Mouse (Mus musculus) heart, adult 2 months (tissue): ENCODE data around the gene Tmc5. TPM values are rescaled to one million over a fixed set of nuclear protein-coding genes. Genes with fewer than 3 reads are reported as not detected.

Experiments used
- DNase-seq, 2 experiments: peaks; one replicate each; pipeline ENCODE4 v3.0.0; 2021
- H3K27ac ChIP-seq: fragments of 200-600 bp; 2 replicates; pipeline ENCODE4 v1.8.1; 2022
- H3K27me3 ChIP-seq: fragments of 200-500 bp; 2 replicates; pipeline ENCODE4 v1.6.1; 2012; ENCODE audit warnings: mild to moderate bottlenecking, low read length, inconsistent platforms, mixed read lengths; ENCODE audit not compliant: control insufficient read depth, insufficient read depth
- H3K36me3 ChIP-seq: fragments of 200-500 bp; 2 replicates; pipeline ENCODE4 v1.6.1; 2012; ENCODE audit warnings: low read length, inconsistent platforms; ENCODE audit not compliant: control insufficient read depth, insufficient read depth
- H3K4me1 ChIP-seq: fragments of 200-500 bp; 2 replicates; pipeline ENCODE4 v1.6.1; 2011; ENCODE audit warnings: low read length; ENCODE audit not compliant: control insufficient read depth, insufficient read depth
- H3K4me3 ChIP-seq: fragments of 200-600 bp; 2 replicates; pipeline ENCODE4 v1.8.1; 2022
- H3K79me2 ChIP-seq: fragments of 200-500 bp; replicated peaks from 2 replicates; pipeline ENCODE4 v1.6.1; 2012; ENCODE audit warnings: mild to moderate bottlenecking, inconsistent platforms, low read length, moderate library complexity, mixed read lengths; ENCODE audit not compliant: control insufficient read depth, insufficient read depth
- H3K9ac ChIP-seq: fragments of 200-500 bp; 2 replicates; pipeline ENCODE4 v1.6.1; 2012; ENCODE audit warnings: low read depth, mild to moderate bottlenecking, control low read depth, inconsistent platforms, low read length, mixed read lengths
- CTCF ChIP-seq: fragments of 200-600 bp; IDR thresholded peaks from 2 replicates; pipeline ENCODE4 v1.8.1; 2022; ENCODE audit warnings: antibody characterized with exemption, mild to moderate bottlenecking, moderate library complexity
- EP300 ChIP-seq: fragments of 200-500 bp; IDR thresholded peaks from 2 replicates; pipeline ENCODE4 v1.6.1; 2011; ENCODE audit warnings: low read depth, low read length, control low read depth; ENCODE audit not compliant: insufficient read depth
- POLR2A ChIP-seq: fragments of 200-500 bp; IDR thresholded peaks from 2 replicates; pipeline ENCODE4 v1.6.1; 2011; ENCODE audit warnings: mild to moderate bottlenecking, low read depth, low read length, control low read depth; ENCODE audit not compliant: insufficient read depth
- WGBS: fragments of 180-500 bp; shearing (Covaris S2); methylation state at CpG from one replicate; pipeline ENCODE4 v1.1.7; 2018; 5-methylcytosine and 5-hydroxymethylcytosine counted together
- intact Hi-C: fragments of 180-260 bp; cut with DNase I; formaldehyde crosslinking; loops from one replicate; pipeline ENCODE4 v1.15.1; 2025
- polyA plus RNA-seq: library from polyadenylated mRNA; depleted of rRNA; stranded (reverse); fragments of >200 nt; gene quantifications from 2 replicates; pipeline ENCODE4 v1.2.3, GENCODE M21; 2012
- total RNA-seq, 2 experiments: library from RNA; stranded (reverse); gene quantifications; 2 replicates each; pipeline ENCODE4 v1.2.3; 2021

Tmc5 gene
- total and polyA plus RNA-seq, 3 experiments = 0.10 to 0.72 (median 0.34) TPM

DNA sequence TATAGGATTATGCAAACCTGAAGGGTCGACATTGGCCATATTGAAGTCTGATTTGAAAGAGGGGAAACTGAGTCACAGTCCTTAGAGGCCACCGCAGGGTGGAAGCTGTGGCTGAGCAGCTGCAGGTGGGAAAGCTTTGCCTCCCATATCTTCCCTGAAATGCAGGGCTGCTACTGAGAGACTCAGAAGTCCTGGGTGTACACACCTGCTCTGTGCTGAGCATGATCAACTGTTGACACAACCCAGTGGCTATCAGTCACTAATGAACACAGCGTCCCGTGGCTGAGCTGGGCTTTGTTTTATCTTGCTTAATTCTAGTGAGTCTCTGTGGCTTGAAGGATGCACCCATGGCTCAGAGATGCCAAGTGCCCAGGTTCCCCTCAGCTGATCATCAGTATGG lies 53.0 kb downstream of the Tmc5 start:
- Histone ChIP-seq H3K4me1 (no peaks in the 10 kb centered on the region), H3K4me3 (no peak overlapping the region), H3K36me3 (no peaks in the 10 kb centered on the region), H3K79me2 (no peaks in the 10 kb centered on the region), H3K9ac (no peak overlapping the region), H3K27ac (no peak overlapping the region), H3K27me3 (no peaks in the 10 kb centered on the region; the same call in 1 of the 2 replicates)
- no peak for TF ChIP-seq POLR2A
- no peak for TF ChIP-seq EP300
- no peak for TF ChIP-seq CTCF
- no peak for DNase-seq
- intact Hi-C loops = no loop called here
- 70% methylated on average over 4 of the region's 4 CpGs for WGBS

- intact Hi-C loops = no loop called here
- WGBS = 69% methylated on average over 1 of the region's 1 CpGs
- Histone ChIP-seq H3K4me1 (no peaks in the 10 kb centered on the region), H3K4me3 (no peak overlapping the region), H3K27me3 (no peaks in the 10 kb centered on the region), H3K27ac (no peak overlapping the region), H3K9ac (no peak overlapping the region), H3K36me3 (no peaks in the 10 kb centered on the region), H3K79me2 (no peaks in the 10 kb centered on the region)
- DNase-seq = no peak
- TF ChIP-seq POLR2A (no peak), CTCF (no peak), EP300 (no peak)
Measured at GRCm38 (mm10) chr7:118650891-118651290, 53.8 kb downstream of the Tmc5 start.

- Histone ChIP-seq H3K4me1 (no peaks in the 10 kb centered on the region), H3K36me3 (no peaks in the 10 kb centered on the region), H3K79me2 (no peaks in the 10 kb centered on the region), H3K27ac (no peak overlapping the region), H3K9ac (no peak overlapping the region), H3K27me3 (no peaks in the 10 kb centered on the region), H3K4me3 (no peak overlapping the region)
- intact Hi-C loops = no loop called here
- 74% methylated on average over 6 of the region's 6 CpGs for WGBS
- DNase-seq = no peak
- TF ChIP-seq CTCF (no peak), EP300 (no peak), POLR2A (no peak)
Measured at GRCm38 (mm10) chr7:118652572-118653295, 55.6 kb downstream of the Tmc5 start.

- Histone ChIP-seq H3K4me1 (no peaks in the 10 kb centered on the region), H3K4me3 (no peak overlapping the region), H3K27me3 (no peaks in the 10 kb centered on the region), H3K36me3 (no peaks in the 10 kb centered on the region), H3K79me2 (no peaks in the 10 kb centered on the region), H3K9ac (no peak overlapping the region), H3K27ac (no peak overlapping the region)
- 39% methylated on average over 6 of the region's 6 CpGs for WGBS
- TF ChIP-seq EP300 (no peak), CTCF (no peak), POLR2A (no peak)
- intact Hi-C loops = no loop called here
- DNase-seq = no peak
Measured at GRCm38 (mm10) chr7:118656730-118657129, 59.6 kb downstream of the Tmc5 start.

- WGBS = 81% methylated on average over 2 of the region's 2 CpGs
- DNase-seq = no peak
- Histone ChIP-seq H3K4me3 (no peak overlapping the region), H3K36me3 (no peaks in the 10 kb centered on the region), H3K9ac (no peak overlapping the region), H3K79me2 (no peaks in the 10 kb centered on the region), H3K27ac (no peak overlapping the region), H3K4me1 (no peaks in the 10 kb centered on the region), H3K27me3 (peaks cover 3% of the 10 kb centered on the region)
- no peak for TF ChIP-seq POLR2A
- TF ChIP-seq EP300 = no peak
- no peak for TF ChIP-seq CTCF
- intact Hi-C loops = no loop called here
Measured at GRCm38 (mm10) chr7:118667773-118668172, 70.7 kb downstream of the Tmc5 start.

DNA sequence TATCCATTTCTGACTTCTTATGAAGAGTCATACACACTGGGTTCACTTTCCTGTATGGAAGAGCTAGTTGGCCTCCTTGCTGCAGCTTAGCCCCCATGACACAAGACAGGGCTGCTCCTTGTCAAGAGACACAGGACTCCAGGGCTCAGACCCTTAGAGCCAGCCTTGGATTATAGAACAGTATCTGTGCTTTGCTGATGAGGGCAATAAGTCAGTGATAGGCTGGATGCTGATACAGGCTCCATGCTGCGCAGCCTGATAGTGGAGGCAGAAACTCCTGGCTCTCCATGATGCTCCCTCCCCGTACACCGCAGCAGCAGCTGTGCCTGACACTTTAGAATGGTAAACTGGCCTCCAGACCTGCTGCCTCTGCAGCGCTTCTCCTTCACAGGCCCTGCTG lies 73.0 kb downstream of the Tmc5 start:
- Histone ChIP-seq H3K4me1 (no peaks in the 10 kb centered on the region), H3K36me3 (no peaks in the 10 kb centered on the region), H3K27ac (no peak overlapping the region), H3K79me2 (no peaks in the 10 kb centered on the region), H3K9ac (no peak overlapping the region), H3K27me3 (peaks cover 3% of the 10 kb centered on the region), H3K4me3 (no peak overlapping the region)
- 62% methylated on average over 4 of the region's 4 CpGs for WGBS
- no peak for DNase-seq
- intact Hi-C loops = no loop called here
- TF ChIP-seq CTCF (no peak), POLR2A (no peak), EP300 (no peak)
